Mouse (Mus musculus): ENCODE measurements around the gene Fam193a.

DNA sequence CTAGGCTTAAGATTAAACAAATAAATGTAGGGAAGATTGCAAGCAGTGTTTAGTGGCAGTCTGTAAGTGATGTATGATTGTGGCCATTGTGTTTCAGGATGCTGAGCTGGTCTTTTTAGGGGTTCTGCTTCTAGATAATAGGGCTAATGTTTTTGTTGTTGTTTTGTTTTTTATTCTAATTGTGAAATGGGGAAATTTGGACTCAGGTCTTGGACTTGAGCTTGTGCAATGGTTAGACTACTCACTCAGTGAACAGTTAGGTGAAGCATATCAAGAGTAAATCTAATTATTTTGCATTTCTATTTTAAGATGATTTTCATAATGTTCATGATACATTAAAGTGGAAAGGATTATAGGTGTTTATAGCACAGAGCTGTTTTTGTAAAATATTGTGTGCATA is 2.8 kb downstream of the Fam193a start:
- TF ChIP-seq MAFK (IDR thresholded peaks at IDR 0.05; ENCODE audit: insufficient read depth, low read depth, low read length) (no peak), ZNF384 (IDR thresholded peaks at IDR 0.05; ENCODE audit: low read depth, low read length) (no peak)
